Mouse (Mus musculus) layer of hippocampus, postnatal 25 days (tissue): ENCODE results near the gene Bahcc1. TPM values are rescaled to one million over a fixed set of nuclear protein-coding genes. Genes with fewer than 3 reads are reported as not detected.

Source experiments
- DNase-seq, 2 experiments: peaks; one replicate each; pipeline ENCODE4 v3.0.0; 2022; ENCODE audit warnings: mixed read lengths in 2 of 2, low spot score in 1 of 2; ENCODE audit errors: extremely low spot score in 1 of 2
- total RNA-seq, 2 experiments: library from RNA; stranded (reverse); gene quantifications; 2 replicates each; pipeline ENCODE4 v1.2.3; 2021

Bahcc1 gene
- total RNA-seq, result 10 to 100 TPM; 17.7 to 22.6 TPM

- peak; percentile 100 for DNase-seq
Observed at GRCm38 (mm10) chr11:120232230-120233097, at the start of gene Bahcc1. Gene Bahcc1 (plus strand): TSS chr11:120232947.

DNA sequence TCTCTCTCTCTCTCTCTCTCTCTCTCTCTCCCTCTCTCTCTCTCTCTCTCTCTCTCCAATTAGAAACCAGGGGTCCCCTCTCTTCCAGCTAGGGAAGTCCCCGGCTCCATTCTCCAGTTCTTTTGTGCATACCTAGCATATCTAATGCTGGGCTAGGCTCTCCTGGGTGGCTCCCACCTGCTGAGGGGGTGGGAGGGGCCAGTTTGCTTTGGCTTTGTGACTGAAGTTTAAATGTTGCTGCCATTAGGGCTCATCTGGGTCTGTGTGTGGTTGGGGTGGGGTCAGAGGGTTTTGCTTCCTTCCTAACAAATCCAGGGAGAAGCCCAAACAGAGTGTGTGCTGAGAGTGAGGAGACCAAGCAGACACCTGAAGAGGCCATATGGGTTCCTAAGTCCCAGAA, 49.6 kb upstream of the Bahcc1 start:
- DNase-seq, result no peak

DNA sequence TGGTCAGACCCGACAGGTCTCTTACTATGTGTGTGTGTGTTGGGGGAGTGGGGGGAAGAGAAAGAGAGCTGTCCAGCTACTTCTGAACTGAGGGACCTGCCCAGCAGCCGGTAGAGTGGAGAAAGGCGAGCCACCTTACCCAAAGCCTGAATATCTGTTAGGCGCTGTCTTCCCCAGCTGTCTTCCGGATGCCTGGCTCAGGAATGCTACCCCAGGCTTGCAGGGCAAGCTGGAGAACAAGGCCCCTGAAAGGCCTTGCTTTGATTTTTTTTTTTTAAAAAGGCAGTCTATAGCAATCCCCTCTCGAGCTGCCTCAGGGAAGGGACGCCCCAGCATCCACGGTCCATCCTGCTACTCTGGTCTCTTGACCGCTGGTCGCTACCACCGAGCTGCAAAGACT, 49.0 kb upstream of the Bahcc1 start:
- DNase-seq, result no peak

- DNase-seq, result no peak
Observed at GRCm38 (mm10) chr11:120184371-120185315, 48.1 kb upstream of the Bahcc1 start.

DNA sequence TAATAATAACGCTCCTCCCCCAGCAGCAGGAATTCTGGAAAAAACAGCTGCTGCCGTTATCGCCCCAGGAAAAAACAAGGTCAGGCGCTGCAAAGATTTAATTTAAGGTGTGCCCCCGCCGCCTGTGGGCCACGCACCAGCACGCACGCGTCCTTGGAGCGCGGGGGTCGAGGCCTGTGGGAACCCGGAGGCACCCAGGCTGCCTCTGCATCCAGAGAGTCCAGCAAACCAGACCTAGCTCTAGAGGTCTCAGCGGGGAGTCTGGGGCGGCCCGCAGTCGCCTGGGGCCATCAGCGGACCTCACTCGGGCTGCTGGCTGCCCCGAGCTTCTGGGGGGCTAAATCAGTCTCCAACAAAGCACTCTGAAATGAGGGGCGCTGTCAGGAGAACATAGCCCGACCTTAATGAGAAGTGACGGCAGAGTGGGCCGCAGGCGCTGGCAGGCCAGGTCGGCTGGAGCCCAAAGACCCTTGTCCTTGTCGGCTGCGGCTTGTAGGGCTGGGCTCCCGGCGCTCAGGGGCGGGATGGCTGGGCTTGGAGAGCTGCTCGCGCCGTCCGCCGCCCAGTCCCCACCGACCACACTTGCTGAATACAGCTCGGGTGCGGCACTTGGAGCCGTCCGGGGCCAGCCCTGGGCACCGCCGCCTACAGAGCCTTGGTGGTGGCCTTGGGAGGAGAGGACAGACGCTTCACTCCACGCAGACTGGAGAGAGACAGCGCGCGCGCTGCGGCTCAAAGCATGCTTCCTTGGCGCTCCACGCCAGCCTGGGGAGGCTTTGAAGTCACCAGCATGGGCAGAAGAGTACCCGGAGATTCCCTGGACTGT, 47.2 kb upstream of the Bahcc1 start:
- DNase-seq, result peak in 1 of 2 experiments; percentile 34

DNA sequence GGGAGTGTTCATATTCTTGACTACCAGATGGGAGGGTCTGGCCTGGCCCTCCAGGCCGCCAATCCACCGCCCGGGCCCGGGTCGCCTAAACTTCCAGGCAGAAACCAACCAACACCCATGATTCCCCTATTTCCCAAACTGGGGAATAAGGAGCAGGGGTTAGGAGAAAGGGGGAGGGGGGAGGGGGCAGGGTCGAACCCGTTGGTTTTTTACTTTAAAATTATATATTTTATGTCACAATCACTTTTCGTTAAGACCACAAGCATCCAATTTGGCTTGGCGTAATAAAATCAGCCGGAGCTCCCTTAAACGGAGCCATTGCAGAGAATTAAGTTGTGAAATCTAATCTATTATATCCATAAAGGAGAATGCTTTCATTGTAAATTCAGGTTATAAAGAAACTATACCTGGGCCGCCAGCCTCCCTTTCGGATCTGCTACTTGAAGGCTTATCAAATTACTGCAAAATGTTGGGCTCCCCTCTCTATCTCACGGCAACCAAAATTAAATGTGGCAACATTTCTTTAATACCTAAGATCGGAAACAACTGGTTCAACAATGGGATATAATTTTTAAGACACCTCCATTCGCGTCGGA, 46.5 kb upstream of the Bahcc1 start:
- DNase-seq, result no peak

GRCm38 (mm10) chr11:120186821-120187235, 45.9 kb upstream of the Bahcc1 start:
- DNase-seq, result peak in 1 of 2 experiments; percentile 35

- no peak for DNase-seq
Observed at GRCm38 (mm10) chr11:120187236-120188101, 45.3 kb upstream of the Bahcc1 start.

DNA sequence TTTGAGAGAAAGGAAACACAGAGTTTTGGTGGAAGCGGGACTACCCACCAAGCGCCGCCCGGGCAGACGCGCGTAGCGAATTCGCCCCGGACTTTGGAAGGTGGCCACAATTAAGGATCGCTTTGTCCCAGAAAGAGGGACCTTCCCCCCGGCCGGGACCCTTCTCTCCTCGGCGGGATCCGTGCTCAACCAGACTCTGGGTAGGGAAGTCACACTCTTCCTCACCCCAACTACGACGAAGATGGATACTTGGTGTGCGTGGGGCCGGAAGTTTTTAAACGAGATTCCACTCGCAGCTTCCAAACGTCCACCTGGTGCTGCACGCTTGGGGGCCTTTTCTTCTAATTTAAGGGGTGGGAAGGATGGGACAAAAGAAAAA, 44.7 kb upstream of the Bahcc1 start:
- DNase-seq, result peak in 1 of 2 experiments; percentile 49

DNA sequence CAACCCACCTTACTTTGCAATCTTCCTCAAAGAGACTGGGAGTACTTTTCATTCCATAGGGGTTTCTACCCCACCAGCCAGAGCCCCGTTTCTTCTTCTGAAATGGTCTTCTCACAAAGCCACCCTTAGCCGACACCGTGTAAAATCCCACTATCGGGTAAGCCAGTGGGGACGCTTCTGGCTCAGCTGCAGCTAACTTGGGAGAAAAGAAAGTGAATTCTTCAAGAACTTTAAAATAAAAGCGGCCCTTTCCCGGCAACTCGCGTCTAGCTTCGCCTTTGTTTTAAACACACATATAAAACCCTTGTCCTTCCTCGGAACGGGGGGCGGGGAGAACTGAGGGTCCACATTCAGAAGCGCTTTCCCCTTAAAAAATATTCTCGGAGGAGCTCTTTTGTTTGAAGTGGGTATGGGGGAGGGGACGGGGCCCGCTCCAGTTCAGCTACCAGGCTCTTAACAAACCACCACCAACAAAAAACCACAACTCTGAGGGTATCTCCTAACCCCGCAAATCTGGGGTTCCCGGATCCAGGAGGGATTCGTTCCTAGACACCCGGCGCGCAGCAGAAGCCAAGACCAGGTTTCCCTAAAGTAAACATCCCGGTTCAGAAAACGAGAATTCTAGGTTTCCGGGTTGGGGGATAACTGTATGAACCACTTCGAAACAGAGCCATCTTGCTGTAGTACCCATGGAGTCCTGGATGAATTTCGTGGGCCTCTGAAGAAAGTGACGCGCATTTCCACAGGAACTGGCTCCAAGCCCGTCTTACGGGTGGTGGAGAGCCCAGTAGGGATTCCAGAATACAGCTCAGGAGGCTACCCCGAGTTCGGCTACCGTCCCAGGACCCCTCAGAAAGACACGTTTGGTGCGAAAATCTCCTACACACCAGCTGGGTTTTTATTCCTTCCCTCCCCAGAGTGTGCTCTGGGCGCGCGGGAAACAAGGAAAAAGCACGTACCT, 44.0 kb upstream of the Bahcc1 start:
- peak in 1 of 2 experiments; percentile 41 for DNase-seq

DNA sequence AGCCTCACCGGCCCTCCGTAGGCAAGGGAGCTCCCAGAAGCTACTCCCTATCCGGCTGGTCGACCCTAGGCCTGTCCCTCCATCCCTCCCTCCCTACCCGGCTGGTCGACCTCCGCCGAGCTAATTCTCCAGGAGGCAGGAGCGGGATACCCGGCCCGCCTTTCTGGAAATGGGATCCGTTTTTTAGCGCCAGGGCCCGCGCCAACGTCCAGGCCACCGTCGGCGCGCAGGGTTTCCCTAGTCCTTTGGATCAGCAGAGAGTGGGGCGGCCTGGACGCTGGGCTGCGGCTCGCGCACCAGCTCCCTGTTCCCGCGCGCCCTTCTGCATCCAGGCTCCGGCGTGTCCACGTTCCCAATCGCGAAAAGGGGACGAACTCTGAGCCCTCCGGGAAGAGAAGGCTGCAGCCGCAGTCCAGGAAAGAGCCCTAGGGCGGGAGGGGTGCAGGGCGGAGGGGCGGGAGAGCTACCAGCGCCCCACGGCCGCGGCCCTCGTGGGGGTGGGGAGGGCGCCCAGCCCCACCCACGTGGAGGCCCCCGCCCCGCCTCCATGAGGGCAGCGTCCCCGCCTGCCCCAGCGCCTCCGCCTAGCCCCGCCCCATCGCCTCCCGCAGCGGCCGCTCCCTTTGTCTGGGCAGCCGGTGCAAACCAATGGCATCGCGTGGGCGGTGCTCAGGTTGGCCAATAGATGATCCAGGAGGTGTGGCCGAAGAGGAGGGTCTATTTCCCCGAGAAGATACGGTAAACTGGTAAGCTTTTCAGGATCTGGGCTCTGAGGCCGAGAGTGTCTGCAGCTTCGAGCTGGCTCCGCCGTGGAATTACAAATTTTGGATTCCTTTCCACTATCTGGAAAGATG, 43.1 kb upstream of the Bahcc1 start:
- DNase-seq, result peak; percentile 93 to 94

DNA sequence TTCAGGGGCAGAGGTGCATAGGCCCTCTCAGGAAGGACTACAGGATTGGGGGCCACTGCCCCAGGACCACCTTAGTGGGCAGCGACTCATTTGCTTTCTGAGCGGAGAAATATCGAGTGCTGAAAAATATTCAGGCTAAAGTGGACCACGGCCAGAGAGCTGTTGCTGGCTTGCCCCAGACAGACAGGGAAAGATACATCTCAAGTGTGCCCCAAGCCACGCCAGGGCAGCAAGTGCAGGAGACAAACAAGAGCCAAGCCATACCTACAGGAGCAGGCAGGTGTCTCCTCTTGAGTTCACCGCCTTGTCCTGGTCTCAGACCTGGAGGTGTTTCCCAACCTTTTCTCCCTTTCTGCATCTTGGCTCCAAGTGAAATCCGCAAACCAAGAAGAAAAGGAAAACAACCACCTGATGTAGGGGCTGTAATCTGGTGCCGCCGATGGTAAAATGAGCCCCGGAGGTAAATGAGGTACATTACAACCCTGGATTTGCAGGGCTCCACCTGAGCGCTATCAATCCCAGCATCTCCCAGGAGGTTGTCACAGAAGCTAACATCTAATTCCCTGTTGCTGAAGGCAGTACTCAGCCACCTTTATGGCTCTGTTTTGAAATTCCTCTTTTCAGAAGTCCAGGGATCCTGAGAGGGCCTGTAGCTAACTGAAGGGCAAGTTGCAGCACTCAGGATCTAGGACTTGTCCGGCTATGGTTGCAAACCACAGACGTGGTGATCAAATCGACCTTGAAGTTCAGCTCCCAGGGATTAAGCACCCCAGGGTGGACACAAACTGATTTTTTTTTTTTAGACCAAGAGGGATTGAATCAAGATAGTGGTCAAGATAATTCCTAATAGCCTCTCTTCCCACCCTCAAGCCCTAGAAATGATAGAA, 42.0 kb upstream of the Bahcc1 start:
- DNase-seq, result no peak

DNA sequence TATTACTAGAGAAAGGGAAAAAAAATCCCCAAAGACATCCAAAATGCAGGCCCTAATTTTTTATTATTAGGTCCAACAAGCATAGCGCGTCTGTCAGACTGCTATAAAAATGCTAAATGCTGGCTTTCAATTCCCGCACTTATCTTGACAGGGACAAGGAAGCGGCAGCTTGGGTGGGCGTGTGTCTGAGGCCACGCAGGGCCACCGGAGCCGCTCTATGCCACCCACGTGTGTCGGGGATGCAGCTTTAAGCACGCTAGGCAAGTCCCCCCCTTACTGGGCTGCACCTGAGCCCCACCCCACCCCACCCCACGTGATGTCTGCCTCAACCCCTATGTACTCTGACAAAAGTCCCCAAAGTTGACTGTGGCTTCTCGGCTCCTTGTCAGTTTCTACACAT, 33.9 kb upstream of the Bahcc1 start:
- DNase-seq, result no peak

DNA sequence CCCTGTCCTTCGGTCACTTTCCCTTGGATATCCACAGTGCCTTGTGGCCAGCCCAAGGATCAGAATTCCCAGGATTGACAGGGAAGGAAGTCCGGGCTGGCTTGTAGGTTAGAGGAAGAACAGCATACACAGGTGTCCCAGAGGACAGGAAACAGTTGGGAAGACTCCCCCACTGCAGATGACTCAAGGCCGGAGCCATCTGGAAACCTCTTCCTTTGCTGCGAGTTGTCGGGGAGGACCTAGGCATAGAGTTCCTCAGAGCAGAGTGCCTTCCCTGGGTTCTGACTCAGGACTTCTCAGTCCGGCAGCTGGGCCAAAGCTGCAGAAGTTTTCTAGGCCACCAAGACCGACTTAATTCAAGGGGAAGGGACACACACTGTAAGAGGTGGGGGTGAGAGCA, 33.0 kb upstream of the Bahcc1 start:
- no peak for DNase-seq

GRCm38 (mm10) chr11:120200621-120201020, 32.1 kb upstream of the Bahcc1 start:
- DNase-seq, result no peak

- DNase-seq, result no peak
Observed at GRCm38 (mm10) chr11:120204200-120204599, 28.5 kb upstream of the Bahcc1 start.
